8 mouse cellular contexts compared by ENCODE assay signal in genomic region chr9:118821220-118822185, GRCm38 (mm10).
A peak's percentile ranks its signal among the peaks of the same experiment; 100 is the strongest.
DNase-seq lines count a peak whose midpoint lies in the region; ATAC-seq lines count a peak whose summit lies in the region.

No protein-coding gene starts in this region.

- DNase-seq in CD4-positive helper T cell, adult 2 months (ENCODE audit: low read depth, low spot score): peak; percentile 70
- peak; percentile 71 for DNase-seq in Muller cell, postnatal 12 days (ENCODE audit: inconsistent ontology term)
- peak; percentile 44 for DNase-seq in forelimb bud, embryonic 11.5 days (ENCODE audit: low read depth, low spot score)
- DNase-seq in splenic B cell, adult 2 months (ENCODE audit: low read depth, low spot score): peak; percentile 44
- no peak for DNase-seq in ovary, postnatal 14 days (ENCODE audit: low spot score)
- no peak for DNase-seq in ovary, adult 18-20 months (ENCODE audit: low spot score)

- no peaks in the 10 kb centered on the region for H3K36me3 ChIP-seq in splenic B cell, adult 2 months (ENCODE audit: control insufficient read depth, insufficient read depth, low read length, poor library complexity, severe bottlenecking)

- peak; percentile 95 for ATAC-seq in inflammation-experienced regulatory T-cells, adult 6 months
- peak; percentile 91 for ATAC-seq in megakaryocyte progenitor cell, adult 5-6 weeks (replicated peaks; ENCODE audit: poor library complexity)

- H3K27me3 ChIP-seq in splenic B cell, adult 2 months (ENCODE audit: control insufficient read depth, insufficient read depth, low read length, poor library complexity, severe bottlenecking): no peaks in the 10 kb centered on the region

Comparison
In these comparisons a context has a peak if more than half of its experiments do, and no peak if none do; other contexts are left out.
1. DNase-seq: peak in CD4-positive helper T cell, adult 2 months (single experiment), Muller cell, postnatal 12 days (single experiment), forelimb bud, embryonic 11.5 days (single experiment) and splenic B cell, adult 2 months (single experiment); none in ovary, postnatal 14 days (single experiment) and ovary, adult 18-20 months (single experiment).